Mouse (Mus musculus) adrenal gland, adult 8-10 months (tissue): ENCODE results near the gene Gm20854. TPM values are rescaled to one million over a fixed set of nuclear protein-coding genes. Genes with fewer than 3 reads are reported as not detected.
"Not testable (repeated sequence)": the region's sequence is repeated elsewhere in the genome, so short reads cannot be mapped to it uniquely, and the experiment has no call there.

Source experiments
- DNase-seq: peaks from one replicate; pipeline ENCODE4 v3.0.0; 2022
- total RNA-seq, 4 experiments: library from RNA; stranded (reverse); gene quantifications; 2 replicates each; pipeline ENCODE4 v1.2.4; 2022

Gene Gm20854
- not detected for total RNA-seq

- DNase-seq: not testable (repeated sequence)
Measured at GRCm38 (mm10) chrY:85530808-85531207, at the start of gene Gm20854. Gene Gm20854 (minus strand): TSS chrY:85530908.
